Mouse (Mus musculus): Measurements from ENCODE around the gene Slc38a3. TPM values are rescaled to one million over a fixed set of nuclear protein-coding genes. Genes with fewer than 3 reads are reported as not detected.
A peak's percentile ranks its signal among the peaks of the same experiment; 100 is the strongest.

Gene Slc38a3
- total RNA-seq, 2 experiments from 2014 or later: 8.0 to 8.1 TPM

DNA sequence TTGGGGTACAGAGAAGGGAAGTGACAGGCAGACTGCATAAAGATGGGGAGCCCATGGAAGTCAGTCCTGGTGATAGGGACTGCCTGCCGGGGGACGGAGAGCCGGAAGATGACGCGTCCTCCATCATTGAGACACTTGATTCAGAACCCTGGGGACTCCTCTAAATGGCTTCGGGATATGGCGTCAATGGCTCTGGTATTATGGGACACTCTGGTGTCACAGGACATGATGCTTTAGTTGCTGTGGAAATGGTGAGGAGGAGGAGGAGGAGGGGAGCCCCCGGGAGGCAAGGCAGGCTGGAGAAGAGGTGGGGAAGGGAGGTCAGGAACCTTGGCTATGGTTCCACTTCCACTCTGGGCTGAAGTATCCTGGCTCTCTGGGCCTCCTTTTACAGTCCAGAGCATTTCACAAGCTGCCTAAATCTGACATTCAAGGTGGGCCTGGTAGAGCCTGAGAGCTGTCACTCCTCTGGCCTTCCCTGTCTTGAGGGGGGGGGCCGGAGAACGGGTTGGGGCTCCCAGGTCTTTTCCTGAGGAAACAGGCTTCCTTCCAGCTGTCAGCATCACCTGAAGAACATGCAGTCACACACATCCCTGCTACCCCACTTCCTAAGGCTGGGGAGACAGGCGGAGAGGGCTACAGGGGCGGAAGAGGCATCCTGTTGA, 26.2 kb upstream of the Slc38a3 start:
- no peak for DNase-seq

DNA sequence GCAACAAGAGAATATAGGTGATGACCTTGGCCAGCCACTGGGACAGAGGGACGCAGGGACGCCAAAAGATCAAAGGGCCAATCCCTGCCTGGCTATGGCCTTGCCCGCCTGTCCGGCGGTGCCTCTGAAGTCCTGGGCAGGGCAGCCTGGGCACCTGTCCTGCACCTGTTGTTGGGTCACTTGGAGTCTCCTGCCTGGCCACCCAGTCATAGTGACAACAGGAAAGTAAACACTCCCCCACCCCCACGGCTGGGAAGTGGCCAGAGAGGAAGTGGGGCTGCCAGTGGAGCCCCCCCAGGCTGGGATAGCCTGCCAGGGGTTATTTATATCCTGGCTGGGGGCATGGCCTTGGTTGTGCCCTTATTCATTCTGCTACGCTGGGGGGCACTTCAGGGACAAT, 25.3 kb upstream of the Slc38a3 start:
- peak; percentile 27 for DNase-seq

DNA sequence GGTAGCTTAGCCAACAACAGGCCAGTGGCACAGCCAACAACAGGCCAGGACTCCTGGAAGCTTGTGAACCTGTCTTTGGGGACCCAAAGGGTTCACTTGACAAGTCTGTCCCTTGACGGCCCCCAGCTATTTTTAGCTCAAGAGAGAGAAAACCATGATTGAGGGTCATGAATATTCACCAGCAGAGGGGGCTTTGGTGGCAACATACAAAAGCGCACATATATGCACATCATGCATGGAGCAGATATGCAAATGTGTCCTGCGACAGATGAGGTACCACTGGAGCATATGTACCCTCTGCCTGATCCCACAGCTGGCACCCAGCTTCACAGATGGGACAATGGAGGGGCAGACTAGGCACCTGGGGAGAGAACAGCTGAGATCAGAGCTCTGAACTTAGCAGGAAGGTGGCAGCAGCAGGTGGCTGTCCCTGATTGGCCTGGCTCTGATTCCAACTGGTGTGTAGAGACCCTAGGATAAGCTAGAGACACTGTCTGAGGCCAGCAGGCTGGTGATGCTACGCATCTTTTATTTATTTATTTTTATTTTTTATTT, 24.2 kb upstream of the Slc38a3 start:
- DNase-seq: no peak

DNA sequence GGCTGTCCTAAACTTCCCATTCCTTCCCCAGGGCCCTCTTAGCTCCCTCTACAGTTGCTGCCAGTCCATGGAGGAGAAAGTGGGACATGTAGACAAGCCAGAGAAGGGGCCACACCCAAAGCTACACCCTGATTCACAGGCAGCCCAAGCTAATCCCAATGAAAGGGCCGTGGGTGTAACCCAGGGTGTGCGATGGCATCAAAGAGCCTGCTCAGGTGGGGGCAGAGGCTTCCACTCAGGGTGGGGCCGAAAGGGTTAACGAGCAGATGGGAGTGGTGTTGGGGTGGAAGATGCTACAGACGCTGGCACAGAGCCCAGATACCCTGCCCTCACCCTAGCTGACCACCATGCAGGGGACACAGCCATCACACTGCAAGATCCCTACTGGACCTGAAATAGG, 23.5 kb upstream of the Slc38a3 start:
- DNase-seq: no peak

DNA sequence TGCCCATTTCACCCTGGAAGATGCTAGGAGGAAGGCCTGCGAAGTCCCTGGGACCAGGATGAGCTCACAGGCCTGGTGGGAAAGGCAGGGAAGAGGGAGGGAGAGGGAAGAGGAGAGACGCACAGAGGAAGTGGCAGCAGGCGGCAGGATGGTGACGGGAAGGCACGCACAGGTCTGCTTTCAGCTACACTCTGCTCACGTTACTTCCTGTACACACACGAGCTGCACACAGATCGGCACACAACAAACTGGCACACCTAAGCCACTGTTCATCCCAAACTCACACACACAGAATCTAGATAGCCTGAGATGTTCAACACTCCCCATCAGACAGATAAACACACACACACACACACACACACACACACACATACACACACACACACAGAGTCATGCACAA, 21.1 kb upstream of the Slc38a3 start:
- no peak for DNase-seq

DNA sequence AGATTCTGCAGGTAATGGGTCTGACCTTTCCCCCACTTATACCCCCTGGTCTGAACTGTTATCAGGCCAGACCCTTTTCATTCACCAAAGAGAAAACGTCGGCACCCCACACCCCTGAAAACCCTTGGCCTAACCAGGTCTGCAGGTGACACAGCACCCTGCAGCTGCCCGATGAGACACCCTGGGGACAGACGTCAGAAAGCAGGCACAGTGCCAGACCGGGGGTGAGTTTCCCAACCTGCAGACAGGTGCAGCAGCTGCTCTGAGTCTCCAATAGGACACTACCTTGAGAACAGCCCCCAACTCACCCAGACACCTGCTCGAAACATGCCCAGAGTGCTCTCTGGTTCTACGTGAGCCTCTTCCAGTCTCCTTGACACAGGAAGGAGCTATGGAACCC, 19.6 kb upstream of the Slc38a3 start:
- no peak for DNase-seq

DNA sequence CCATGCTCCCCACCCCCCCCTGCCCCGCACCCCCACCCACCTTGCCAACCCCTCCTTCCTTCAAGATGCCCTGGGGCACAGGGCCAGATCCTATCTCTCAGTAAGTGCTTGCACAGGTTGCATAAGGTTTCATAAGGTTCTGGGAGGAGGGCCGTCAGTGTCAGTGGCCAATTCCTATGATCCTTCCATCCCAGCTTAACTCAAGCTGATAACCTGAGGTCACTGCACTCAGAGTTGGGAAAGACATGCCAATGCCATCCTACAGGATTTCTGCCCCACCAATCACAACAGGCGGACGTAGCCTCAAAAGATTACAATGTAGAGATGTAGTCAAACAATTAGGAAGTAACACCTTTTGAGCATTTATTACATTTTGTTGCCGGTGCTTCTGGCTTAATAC, 19.1 kb upstream of the Slc38a3 start:
- no peak for DNase-seq

DNA sequence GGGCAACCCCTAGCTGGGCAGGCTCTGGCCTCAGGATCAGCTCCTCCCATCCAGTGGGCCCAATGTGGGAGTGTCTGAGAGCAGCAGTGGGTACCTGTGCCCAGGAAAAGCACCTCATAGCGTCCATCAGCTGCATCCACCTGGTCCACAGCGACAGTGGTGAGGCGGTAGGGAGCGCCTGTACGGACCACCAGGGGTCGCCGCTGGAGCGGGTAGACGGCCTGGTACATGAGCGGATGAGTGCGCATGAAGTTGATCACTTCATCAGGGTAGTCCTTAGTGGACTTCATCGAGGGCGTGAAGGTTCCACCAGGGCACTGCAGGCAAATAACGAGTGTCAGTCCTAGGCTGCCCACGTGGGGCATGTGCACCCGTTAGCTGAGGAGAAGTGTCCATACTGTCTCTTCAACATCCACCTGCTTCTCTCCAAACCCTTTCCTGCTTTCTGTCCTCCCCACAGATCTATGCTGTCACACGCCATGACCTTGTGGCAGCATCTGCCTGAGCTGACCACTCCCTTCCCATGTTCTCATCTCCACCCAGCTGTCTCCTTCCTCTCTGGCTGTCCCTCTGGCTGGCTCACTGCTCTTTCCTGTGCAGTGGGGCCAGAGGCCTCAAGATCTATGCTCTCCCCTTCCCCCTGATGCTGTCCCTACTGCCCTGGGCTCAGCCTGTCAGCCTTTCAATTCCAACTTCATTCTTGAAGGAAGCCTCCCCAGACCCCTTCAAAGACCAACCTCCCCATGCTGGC, 16.1 kb upstream of the Slc38a3 start:
- peak; percentile 82 for DNase-seq

DNA sequence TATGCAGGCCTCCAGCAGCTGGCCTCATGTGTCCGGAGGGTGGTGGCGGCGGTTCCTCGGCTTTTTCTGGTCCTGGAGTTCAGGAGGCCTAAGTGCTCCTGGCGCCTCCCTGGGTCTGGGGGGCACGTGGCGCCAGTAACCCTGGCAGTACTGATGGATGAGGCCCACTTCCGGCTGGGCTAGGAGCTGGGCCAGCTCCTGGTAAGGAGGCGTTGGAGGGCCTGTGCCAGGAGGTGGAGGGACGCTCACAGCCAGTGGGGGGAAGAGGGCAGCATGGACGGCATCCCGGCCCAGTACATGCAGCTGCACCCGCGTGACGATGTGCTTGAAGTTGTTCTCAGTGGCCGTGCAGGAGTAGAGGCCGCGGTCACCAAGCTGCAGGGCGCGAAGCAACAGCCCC, 13.1 kb upstream of the Slc38a3 start:
- DNase-seq: no peak

DNA sequence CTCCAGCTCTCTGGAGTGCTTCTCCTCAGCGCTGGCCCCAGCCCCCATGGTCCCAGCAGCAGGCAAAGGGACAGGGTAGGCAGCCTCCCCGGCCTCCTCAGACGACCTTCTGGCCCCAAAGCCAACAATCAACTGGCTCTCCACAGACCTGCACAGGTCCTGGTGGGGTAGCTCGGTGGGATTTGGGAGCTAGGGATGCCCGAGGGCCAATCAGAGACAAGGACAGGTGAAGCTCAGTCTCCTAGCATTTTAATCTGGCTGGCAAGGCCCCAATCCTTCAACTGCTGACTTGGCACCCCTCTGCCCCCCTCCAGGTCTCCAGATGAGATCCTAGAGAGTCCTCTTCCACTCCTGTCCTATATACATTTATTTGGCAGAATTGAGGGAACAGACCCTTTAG, 10.2 kb upstream of the Slc38a3 start, which contains the start of gene Gnat1:
Gene Gnat1, minus strand, starts transcription at position 212 of the 400 bp plus-strand sequence.
- DNase-seq: no peak

DNA sequence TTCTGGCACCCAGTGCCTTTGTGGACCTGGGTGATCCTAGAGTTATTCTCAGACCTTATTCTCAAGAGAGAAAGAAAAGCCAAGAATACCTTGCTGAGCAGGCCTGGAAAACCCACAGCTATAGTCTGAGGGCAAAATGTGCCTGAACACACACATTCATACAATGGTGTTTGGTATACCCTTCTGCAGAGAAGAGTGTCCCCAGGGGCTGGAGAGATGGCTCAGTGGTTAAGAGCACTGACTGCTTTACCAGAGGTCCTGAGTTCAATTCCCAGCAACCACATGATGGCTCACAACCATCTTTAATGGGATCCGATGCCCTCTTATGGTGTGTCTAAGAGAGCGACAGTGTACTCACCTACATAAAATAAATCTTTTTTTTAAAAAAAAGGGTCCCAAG, 9.5 kb upstream of the Slc38a3 start:
- DNase-seq: no peak

DNA sequence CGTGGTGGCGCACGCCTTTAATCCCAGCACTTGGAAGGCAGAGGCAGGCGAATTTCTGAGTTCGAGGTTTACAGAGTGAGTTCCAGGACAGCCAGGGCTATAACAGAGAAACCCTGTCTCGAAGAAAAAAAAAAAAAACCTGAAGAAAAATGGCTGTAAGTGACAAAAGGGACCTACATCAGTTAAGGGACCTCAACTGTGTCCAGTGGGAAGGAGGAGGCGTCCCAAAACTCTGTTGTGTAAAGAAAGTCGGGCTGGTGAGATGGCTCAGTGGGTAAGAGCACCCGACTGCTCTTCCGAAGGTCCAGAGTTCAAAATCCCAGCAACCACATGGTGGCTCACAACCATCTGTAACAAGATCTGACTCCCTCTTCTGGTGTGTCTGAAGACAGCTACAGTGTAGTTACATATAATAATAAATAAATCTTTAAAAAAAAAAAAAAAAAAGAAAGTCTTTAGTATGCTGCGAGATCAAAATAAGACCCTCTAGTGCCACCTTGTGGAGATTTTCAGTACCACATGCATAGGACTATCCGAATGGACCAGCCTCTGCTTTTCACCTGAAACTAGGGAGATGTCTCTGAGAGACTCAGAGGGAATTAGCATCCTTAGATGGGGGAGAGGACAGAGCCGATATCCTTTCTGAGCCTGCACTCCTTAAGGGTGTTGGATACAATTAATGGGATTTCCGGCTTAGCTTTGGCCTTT, 8.6 kb upstream of the Slc38a3 start:
- peak; percentile 87 for DNase-seq

DNA sequence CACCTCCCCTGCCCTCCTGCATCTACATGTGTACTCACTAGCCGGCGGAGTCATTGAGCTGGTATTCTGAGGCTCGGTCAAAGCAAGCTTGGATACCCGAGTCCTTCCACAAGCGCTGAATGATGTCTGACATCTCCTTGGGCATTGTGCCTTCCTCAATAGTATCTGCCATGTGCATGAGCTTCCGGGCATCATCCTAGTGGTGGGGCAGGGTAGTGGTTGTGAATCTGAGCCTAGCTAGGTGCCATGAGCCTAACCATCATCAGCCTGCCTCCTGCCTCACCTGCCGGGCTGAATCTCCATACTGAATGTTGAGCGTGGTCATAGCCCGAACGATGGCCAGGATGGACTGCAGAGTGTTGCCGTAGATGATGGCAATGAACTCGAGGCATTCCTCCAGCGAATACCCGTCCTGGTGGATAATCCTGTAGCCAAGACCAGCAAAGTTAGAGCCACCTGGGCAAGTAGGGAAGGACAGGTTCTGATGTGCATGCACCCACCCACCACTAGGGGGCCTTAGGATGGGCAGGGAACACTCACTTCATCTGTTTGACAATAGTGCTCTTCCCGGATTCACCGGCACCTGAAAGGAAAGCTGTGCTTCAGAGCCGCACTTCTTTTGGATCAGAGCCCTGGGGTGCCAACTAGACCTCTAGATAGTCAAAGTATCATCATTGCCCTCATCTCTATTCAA, 7.9 kb upstream of the Slc38a3 start:
- peak; percentile 56 for DNase-seq

DNA sequence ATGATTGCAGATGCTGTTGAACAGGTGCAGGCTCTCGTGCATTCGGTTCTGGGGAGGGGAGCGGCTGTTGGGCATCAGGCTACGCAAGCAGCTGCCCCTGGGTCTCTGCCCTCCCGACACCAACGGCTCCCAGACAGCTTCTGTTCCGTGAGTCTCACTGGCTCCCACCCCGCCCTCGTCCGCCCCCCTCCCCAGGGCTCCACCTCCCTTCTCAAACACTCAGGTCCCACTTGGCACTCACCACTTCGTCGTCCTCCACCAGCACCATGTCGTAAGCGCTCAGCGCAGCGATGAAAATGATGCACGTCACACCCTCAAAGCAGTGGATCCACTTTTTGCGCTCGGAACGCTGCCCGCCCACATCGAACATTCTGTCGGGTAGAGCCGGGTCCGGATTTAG, 7.0 kb upstream of the Slc38a3 start:
- DNase-seq: no peak

DNA sequence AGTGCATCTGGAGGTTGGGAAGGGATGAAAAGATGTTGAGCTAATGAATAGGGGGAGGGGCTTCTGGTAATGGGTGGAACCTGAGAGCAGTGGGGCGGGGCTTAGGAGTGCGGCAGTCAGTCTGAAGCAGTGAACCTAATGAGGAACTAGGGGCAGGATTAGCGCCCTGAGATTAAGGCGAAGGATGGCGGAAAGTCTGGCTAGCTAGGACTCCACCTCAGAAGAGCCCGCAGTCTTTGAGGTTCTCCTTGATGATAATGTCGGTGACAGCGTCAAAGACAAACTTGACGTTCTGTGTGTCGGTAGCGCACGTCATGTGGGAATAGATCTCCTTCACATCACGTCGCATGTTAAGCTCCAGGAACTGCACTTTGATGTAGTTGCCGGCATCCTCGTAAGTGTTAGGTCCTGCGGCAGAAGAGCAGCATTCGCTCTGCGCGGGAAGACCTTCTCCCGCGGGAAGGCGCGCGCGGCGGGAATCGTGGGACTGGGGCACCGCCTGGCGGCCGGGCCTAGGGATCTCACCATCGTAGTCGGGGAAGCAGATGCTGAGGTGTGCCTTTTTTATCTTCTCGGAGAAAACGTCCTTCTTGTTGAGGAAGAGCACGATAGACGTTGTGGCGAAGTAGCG, 6.5 kb upstream of the Slc38a3 start:
- DNase-seq: peak; percentile 88

DNA sequence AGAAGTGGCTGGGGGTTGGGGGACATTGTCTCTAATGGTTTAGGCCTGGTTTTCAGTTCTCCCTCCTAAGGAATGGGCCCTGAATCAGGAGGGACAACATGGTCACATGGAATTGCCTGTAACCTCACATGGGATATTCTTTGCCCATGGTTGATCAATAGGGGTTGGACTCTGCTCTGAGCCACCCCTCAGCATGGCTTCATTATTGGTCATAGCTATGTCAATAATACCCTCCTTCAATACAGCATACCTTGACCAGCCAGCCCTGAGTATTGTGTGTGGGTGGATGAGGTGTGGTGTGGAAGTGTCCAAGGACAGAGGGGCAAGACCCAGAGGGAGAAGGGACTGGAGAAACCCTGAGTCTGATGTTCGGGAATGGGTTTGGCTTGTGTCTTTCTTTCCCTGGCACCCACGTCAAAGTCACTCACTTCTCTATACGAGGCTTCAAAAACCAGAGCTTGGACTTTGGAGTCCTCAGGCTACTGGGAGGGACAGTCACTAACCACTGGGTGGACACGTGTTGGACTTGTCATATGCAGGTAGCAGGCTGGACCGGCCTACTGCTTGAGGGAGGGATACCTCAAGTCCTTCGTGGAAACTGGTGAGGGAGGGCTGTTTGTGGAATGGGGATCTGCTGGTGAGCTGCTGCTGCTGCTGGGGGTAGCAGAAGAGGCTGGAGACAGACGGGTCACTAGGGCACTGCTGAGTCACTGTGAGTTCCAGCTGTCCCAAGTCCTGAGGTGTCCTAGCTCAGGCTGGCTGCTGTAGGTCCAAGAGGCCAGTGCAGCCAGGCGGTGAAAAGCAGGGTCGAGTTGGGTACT, 5.5 kb upstream of the Slc38a3 start:
- no peak for DNase-seq

DNA sequence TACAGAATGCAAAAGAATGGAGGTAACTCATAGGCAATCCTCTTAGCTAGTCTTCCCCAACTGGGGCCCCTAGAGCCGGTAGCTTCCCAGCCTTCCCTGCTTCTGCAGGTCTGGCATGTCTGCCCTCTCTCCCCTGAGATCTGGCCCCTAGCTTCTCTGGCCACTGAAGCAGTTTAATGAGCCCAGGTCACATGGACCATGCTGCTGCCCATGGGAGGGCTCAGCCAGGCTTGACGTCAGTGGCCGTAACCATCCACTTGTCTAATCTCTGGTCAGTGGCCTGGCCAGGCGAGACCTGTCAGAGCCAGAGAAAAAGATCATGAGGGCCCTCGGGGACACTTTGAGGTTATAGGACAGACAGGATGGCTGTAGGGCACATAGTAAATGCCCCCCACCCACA, 929 bp upstream of the Slc38a3 start:
- peak; percentile 74 for DNase-seq

DNA sequence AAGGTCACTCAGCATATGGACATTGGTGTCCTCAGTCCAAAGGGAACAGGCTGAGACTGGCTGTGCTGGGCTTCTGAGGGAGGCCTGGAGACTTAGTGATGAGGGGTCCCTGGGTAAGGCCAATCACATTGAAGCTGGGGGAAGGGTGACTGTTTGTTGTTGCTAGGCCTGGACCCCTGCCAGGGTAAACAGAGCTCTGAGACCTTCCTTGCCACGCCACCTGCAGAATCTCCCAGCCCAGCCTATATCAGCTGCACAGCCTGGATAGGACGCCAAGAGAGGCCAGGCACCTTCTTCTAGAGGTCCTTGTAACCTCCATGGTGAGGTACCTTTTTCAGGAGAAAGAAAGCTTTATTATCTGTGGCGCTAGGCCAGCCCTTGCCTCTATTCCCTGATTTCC, 414 bp downstream of the Slc38a3 start:
- no peak for DNase-seq

DNA sequence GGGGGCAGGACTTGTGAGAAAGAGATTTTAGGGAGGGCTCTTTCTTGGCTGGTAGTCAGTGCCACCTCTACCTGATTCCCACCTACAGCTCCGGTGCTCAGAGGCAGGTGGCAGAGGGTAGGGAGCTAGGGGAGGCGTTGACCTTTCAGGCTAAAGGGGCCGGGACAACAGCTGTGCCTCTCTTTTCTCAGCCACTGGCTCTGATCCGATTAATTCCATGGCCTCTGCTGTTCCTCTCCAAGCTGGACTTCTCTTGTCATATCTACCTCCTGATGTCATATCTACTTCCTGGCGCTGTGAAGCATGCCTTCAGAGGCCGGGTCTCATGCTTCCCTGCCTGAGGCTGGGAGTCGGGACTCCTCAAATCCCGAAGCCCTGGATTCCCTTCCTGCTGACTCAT, 1.3 kb downstream of the Slc38a3 start:
- DNase-seq: no peak

DNA sequence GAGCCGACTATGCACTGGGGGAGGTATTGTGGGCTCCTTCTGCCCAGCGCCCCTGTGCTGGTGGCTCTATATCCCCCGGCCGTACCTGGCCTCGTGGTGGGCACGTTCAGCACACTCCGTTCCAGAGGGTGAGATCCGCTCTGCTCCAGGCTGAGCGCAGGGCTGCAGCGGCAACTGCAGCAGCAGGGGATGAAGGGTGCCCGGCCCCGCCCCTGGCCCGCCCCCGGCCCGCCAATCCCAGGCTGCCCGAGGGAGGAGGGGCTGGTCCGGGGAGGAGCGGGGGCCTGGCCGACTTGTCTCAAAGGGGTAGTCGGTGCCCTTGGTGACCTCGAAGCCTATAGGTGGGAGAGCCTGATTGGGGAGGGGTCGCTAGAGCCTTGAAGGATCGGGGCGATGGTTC, 2.1 kb downstream of the Slc38a3 start:
- peak; percentile 79 for DNase-seq

DNA sequence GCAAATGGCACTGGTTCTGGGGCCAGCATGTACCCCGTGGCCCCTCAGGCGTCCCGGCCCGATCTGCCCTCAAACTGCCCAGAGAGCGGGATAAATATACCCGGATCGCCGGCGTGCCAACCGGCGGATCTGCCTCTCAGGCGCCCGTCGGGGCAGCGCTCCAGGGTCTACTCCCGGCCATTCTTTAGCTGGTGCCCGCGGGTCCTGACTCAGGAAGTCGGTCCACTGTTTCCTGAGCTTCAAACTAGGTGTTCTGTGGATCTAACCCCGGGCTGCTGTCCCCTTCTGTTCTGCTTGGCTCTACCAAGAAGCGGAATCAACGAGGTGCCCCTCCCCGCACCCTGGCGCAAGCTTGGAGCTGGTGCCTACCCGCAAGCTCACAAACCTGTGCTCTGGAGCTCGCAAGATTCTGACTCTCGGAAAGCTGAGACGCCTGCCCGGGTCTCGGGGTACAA, 2.6 kb downstream of the Slc38a3 start:
- DNase-seq: peak; percentile 65

Measured in heart, postnatal 4 days (tissue).